In the genomic region with DNA sequence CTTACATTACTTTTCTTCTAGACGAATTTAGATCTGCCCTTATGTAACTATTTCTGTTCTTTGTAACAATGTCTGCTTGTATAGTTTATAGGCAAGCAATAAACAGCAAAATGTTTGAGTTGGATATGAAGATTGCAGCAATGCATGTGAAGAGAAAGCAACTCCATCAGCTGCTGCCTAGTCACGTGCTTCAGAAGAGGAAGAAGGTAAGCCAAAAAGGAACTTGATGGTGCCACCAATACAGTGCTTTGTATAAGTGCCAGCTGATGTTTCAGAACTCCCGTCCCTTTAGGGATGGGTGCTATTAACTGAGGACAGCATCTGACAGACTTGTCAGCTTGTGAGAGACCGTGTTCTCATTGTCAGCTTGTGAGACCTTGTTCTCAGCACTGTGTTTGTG, we compare ENCODE assay signal across 20 mouse cellular contexts. TPM values are rescaled to one million over a fixed set of nuclear protein-coding genes. Genes with fewer than 3 reads are reported as not detected.
DNase-seq lines count a peak whose midpoint lies in the region; TF ChIP-seq lines count a peak whose summit lies in the region.
"Had no signal": no experiment of that assay in that cellular context is flagged by ENCODE, and none has a peak within 500 bp of the region (broad histone marks: within the 10 kb centered on the region; RNA-seq: fewer than 3 reads in every experiment).

No protein-coding gene starts in this region.

- TF ChIP-seq CTCF in MEL (IDR thresholded peaks at IDR 0.05 in 2 of 3, conservative IDR thresholded peaks at IDR 0.05 in 1 of 3; ENCODE audit: control insufficient read depth in 1 of 3, insufficient read depth in 1 of 3, low read depth in 2 of 3, low read length in 3 of 3, poor library complexity in 1 of 3, severe bottlenecking in 1 of 3): no peak

- 33% methylated on average over 4 of the region's 4 CpGs for WGBS in macrophage (ENCODE audit: missing documents)

- H3K27me3 ChIP-seq in MEL (ENCODE audit: control insufficient read depth in 1 of 2, insufficient read depth in 2 of 2, low read length in 2 of 2): no peaks in the 10 kb centered on the region
- H3K27me3 ChIP-seq in splenic B cell, adult 2 months (ENCODE audit: control insufficient read depth, insufficient read depth, low read length, poor library complexity, severe bottlenecking): no peaks in the 10 kb centered on the region
- H3K27me3 ChIP-seq: embryonic facial prominence, embryonic 12.5 days; embryonic facial prominence, embryonic 15.5 days; hindbrain, embryonic 12.5 days; hindbrain, embryonic 15.5 days; Patski had no signal

- no peak overlapping the region for H3K9ac ChIP-seq in MEL (ENCODE audit: control insufficient read depth, low read depth, low read length, poor library complexity, severe bottlenecking)
- H3K9ac ChIP-seq: embryonic facial prominence, embryonic 12.5 days; embryonic facial prominence, embryonic 15.5 days; forebrain, postnatal 0 days; hindbrain, embryonic 12.5 days; hindbrain, embryonic 15.5 days had no signal

- H3K27ac ChIP-seq in MEL (ENCODE audit: control insufficient read depth, low read depth, low read length): peak overlapping the region; percentile 27; the same call in 1 of the 2 replicates
- peak overlapping the region; percentile 14; the same call in 1 of the 2 replicates for H3K27ac ChIP-seq in macrophage
- H3K27ac ChIP-seq: embryonic facial prominence, embryonic 12.5 days; embryonic facial prominence, embryonic 15.5 days; hindbrain, embryonic 12.5 days; hindbrain, embryonic 15.5 days had no signal

- no peak for TF ChIP-seq POLR2A in MEL (IDR thresholded peaks at IDR 0.05; ENCODE audit: control insufficient read depth in 1 of 2, insufficient read depth in 1 of 2, low read depth in 1 of 2, low read length in 2 of 2, poor library complexity in 1 of 2)

- TF ChIP-seq RAD21 in MEL (IDR thresholded peaks at IDR 0.05; ENCODE audit: low read depth, low read length): no peak

- no peak overlapping the region for H3K4me3 ChIP-seq in MEL (ENCODE audit: control insufficient read depth in 1 of 2, insufficient read depth in 1 of 2, low read depth in 2 of 2, low read length in 2 of 2)
- no peak overlapping the region for H3K4me3 ChIP-seq in macrophage (ENCODE audit: inconsistent target)
- H3K4me3 ChIP-seq: embryonic facial prominence, embryonic 12.5 days; embryonic facial prominence, embryonic 15.5 days; hindbrain, embryonic 12.5 days; hindbrain, embryonic 15.5 days had no signal

- H3K79me2 ChIP-seq in MEL (ENCODE audit: control insufficient read depth, insufficient read depth, low read length, poor library complexity) (no peaks in the 10 kb centered on the region), macrophage (ENCODE audit: inconsistent target) (peaks cover 24% of the 10 kb centered on the region; the same call in 1 of the 2 replicates)

- DNase-seq in MEL (ENCODE audit: low read depth, low spot score) (peak; percentile 57), MEL-GATA-1-ER (ENCODE audit: extremely low read depth, low read depth) (peak; percentile 38)
- peak; percentile 6 for DNase-seq in splenic B cell, adult 2 months (ENCODE audit: low read depth, low spot score)
- no peak for DNase-seq in embryo, embryonic 9.5 days (ENCODE audit: extremely low spot score)
- no peak for DNase-seq in adrenal gland, postnatal 25 days
- DNase-seq: adrenal gland, postnatal 10 days; cerebellum, adult 11-12 months; cerebellum, adult 8-10 months; cerebellum, postnatal 10 days; cerebellum, postnatal 36 days; forebrain, postnatal 0 days; gastrocnemius, postnatal 10 days; gastrocnemius, postnatal 36 days; heart, adult 11 months had no signal

- H3K9me3 ChIP-seq in MEL (replicated peaks; ENCODE audit: insufficient read depth, low read length): no peaks in the 10 kb centered on the region
- H3K9me3 ChIP-seq: embryonic facial prominence, embryonic 12.5 days; embryonic facial prominence, embryonic 15.5 days; hindbrain, embryonic 12.5 days; hindbrain, embryonic 15.5 days had no signal

- peaks cover 9 to 21% of the 10 kb centered on the region in 2 experiments for H3K4me1 ChIP-seq in MEL (ENCODE audit: control insufficient read depth in 1 of 2, insufficient read depth in 2 of 2, low read length in 2 of 2)
- H3K4me1 ChIP-seq: embryonic facial prominence, embryonic 12.5 days; embryonic facial prominence, embryonic 15.5 days; hindbrain, embryonic 12.5 days; hindbrain, embryonic 15.5 days had no signal

- H3K36me3 ChIP-seq in MEL (ENCODE audit: control insufficient read depth in 1 of 2, insufficient read depth in 2 of 2, low read length in 2 of 2) (peaks cover 33 to 40% of the 10 kb centered on the region in 2 experiments), macrophage (ENCODE audit: inconsistent target) (peaks cover 53% of the 10 kb centered on the region)
- peaks cover 23% of the 10 kb centered on the region for H3K36me3 ChIP-seq in splenic B cell, adult 2 months (ENCODE audit: control insufficient read depth, insufficient read depth, low read length, poor library complexity, severe bottlenecking)

- no peak for TF ChIP-seq EP300 in MEL (IDR thresholded peaks at IDR 0.05; ENCODE audit: low read depth in 1 of 2, low read length in 2 of 2)

TF ChIP-seq in MEL, 35 proteins besides CTCF, POLR2A, EP300 and RAD21:
- TF ChIP-seq USF2 (IDR thresholded peaks at IDR 0.05; ENCODE audit: borderline replicate concordance in 1 of 2, insufficient read depth in 1 of 2, low read depth in 1 of 2, low read length in 2 of 2): peak in 1 of 2 experiments; percentile 62; a peak in 1 of 4 replicates
- TF ChIP-seq MAX (IDR thresholded peaks at IDR 0.05; ENCODE audit: low read length): peak; percentile 83
- no peak for TF ChIP-seq KAT2A (conservative IDR thresholded peaks at IDR 0.05; ENCODE audit: low read depth, low read length)
- TF ChIP-seq BHLHE40 (IDR thresholded peaks at IDR 0.05; ENCODE audit: borderline replicate concordance, low read depth, low read length): peak; percentile 90
- peak; percentile 73; the same call in 1 of the 2 replicates for TF ChIP-seq MXI1 (IDR thresholded peaks at IDR 0.05; ENCODE audit: low read depth, low read length)
- TF ChIP-seq MYB (IDR thresholded peaks at IDR 0.05; ENCODE audit: low read depth, low read length): no peak
- TF ChIP-seq CHD1 (IDR thresholded peaks at IDR 0.05; ENCODE audit: low read depth, low read length): no peak
- TF ChIP-seq MAFK (IDR thresholded peaks at IDR 0.05; ENCODE audit: borderline replicate concordance, low read depth, low read length): no peak
- TF ChIP-seq TAL1 (IDR thresholded peaks at IDR 0.05; ENCODE audit: low read length): no peak
- no peak for TF ChIP-seq CHD2 (IDR thresholded peaks at IDR 0.05; ENCODE audit: low read length)
- TF ChIP-seq TCF12 (IDR thresholded peaks at IDR 0.05; ENCODE audit: low read depth, low read length): no peak
- TF ChIP-seq MYC (IDR thresholded peaks at IDR 0.05; ENCODE audit: low read depth, low read length): peak; percentile 72
- no peak for TF ChIP-seq ZKSCAN1 (IDR thresholded peaks at IDR 0.05; ENCODE audit: low read depth, low read length)
- TF ChIP-seq USF1 (IDR thresholded peaks at IDR 0.05; ENCODE audit: low read depth, low read length): peak; percentile 89
- TF ChIP-seq GABPA (IDR thresholded peaks at IDR 0.05; ENCODE audit: low read depth, low read length): no peak
- TF ChIP-seq E2F4 (IDR thresholded peaks at IDR 0.05; ENCODE audit: borderline replicate concordance, low read depth, low read length): no peak
- no peak for TF ChIP-seq ZC3H11A (IDR thresholded peaks at IDR 0.05; ENCODE audit: low read depth, low read length)
- no peak for TF ChIP-seq HCFC1 (IDR thresholded peaks at IDR 0.05; ENCODE audit: low read depth, low read length)
- TF ChIP-seq POLR2AphosphoS5 (IDR thresholded peaks at IDR 0.05; ENCODE audit: borderline replicate concordance, low read depth, low read length): no peak
- TF ChIP-seq POLR2AphosphoS2 (IDR thresholded peaks at IDR 0.05; ENCODE audit: low read length): no peak
- no peak for TF ChIP-seq ELF1 (IDR thresholded peaks at IDR 0.05; ENCODE audit: low read depth, low read length)
- TF ChIP-seq ETS1 (IDR thresholded peaks at IDR 0.05; ENCODE audit: low read depth, low read length): peak; percentile 79
- TF ChIP-seq NELFE (IDR thresholded peaks at IDR 0.05; ENCODE audit: low read depth, low read length): no peak
- TF ChIP-seq MAZ (IDR thresholded peaks at IDR 0.05; ENCODE audit: low read depth, low read length): no peak
- no peak for TF ChIP-seq ZNF384 (IDR thresholded peaks at IDR 0.05; ENCODE audit: low read depth, low read length)
- TF ChIP-seq JUND (IDR thresholded peaks at IDR 0.05; ENCODE audit: low read depth, low read length): no peak
- no peak for TF ChIP-seq RCOR1 (IDR thresholded peaks at IDR 0.05; ENCODE audit: low read depth, low read length)

RNA-seq across cellular contexts. Expression of gene Papola, which starts 39.0 kb away (rescaled TPM):
- total RNA-seq in MEL (2012; rRNA removed): 144 and 162 TPM in 2 replicates
- polyA plus RNA-seq in MEL (2012; ENCODE audit: insufficient read depth in 1 of 2, insufficient read length in 2 of 2, low read depth in 1 of 2, low replicate concordance in 2 of 2, missing spikeins in 1 of 2) (100 to 1,000 TPM; 193 to 329 TPM), macrophage (2018) (86.0 to 118 TPM (median 97.4 TPM) in 3 replicates)
- total RNA-seq in macrophage (2018; cell fraction: chromatin; rRNA removed): 100 to 1,000 TPM; 224 to 433 (median 311) TPM
- 100 to 1,000 TPM; 130 to 170 (median 150) TPM for total RNA-seq in macrophage (2018; cell fraction: cytosol; rRNA removed)
- 100 to 1,000 TPM; 162 to 313 (median 215) TPM for total RNA-seq in macrophage (2018; cell fraction: nucleus; rRNA removed)
- 204 and 207 TPM in 2 replicates for total RNA-seq in adrenal gland, postnatal 25 days (2021)

Comparison
In these comparisons a context has a peak if more than half of its experiments do, and no peak if none do; other contexts are left out.
1. DNase-seq: peak in MEL (single experiment), MEL-GATA-1-ER (single experiment) and splenic B cell, adult 2 months (single experiment); none in embryo, embryonic 9.5 days (single experiment) and adrenal gland, postnatal 25 days (single experiment).